In the genomic region with DNA sequence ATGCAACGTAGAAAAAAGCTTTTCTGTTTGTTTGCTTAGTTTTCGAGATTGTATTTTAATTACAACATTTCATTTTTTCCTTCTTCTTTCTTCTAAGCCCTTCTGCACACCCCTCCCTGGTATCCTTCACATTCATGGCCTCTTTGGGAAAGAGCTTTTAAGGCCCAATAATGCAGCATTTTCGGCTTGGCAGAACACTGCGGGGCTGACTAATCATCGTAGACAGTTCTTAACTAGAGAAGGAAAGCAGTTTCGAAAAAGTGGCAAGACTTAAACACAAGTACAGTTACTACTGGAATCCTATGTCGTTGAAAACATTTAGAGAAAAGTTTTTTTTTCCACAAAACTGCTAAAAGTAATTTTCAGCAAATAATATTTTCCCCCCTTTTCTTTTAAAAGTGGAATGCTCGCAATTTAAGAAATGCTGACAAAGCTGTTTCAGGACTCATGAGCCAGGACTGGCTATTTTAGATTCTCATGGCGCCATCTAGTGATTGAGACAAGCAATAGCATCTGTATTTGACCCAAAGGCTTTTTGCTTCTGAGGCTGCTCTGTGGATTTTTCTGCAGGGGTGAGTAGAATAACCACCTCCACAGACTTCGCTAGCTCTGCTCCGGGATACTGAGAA, we compare ENCODE assay signal across 8 mouse cellular contexts.
A peak's percentile ranks its signal among the peaks of the same experiment; 100 is the strongest.
DNase-seq lines count a peak whose midpoint lies in the region; ATAC-seq lines count a peak whose summit lies in the region.

No protein-coding gene starts in this region.

- no peaks in the 10 kb centered on the region for H3K4me1 ChIP-seq in forebrain, embryonic 13.5 days
- H3K4me1 ChIP-seq in intestine, embryonic 15.5 days (replicated peaks), result no peaks in the 10 kb centered on the region
- peaks cover 39% of the 10 kb centered on the region for H3K4me1 ChIP-seq in megakaryocyte, embryonic 14.5 days

- no peak overlapping the region for H3K27ac ChIP-seq in forebrain, embryonic 13.5 days
- no peak overlapping the region for H3K27ac ChIP-seq in intestine, embryonic 15.5 days

- H3K9ac ChIP-seq in forebrain, embryonic 13.5 days, result no peak overlapping the region
- H3K9ac ChIP-seq in intestine, embryonic 15.5 days, result no peak overlapping the region

- no peak overlapping the region for H3K4me2 ChIP-seq in forebrain, embryonic 13.5 days
- H3K4me2 ChIP-seq in intestine, embryonic 15.5 days (replicated peaks), result no peak overlapping the region

- ATAC-seq in forebrain, embryonic 13.5 days, result peak; percentile 88
- peak; percentile 74 for ATAC-seq in intestine, embryonic 15.5 days
- no peak for ATAC-seq in erythroblast, adult 5-6 weeks (replicated peaks; ENCODE audit: low FRiP score, poor library complexity, severe bottlenecking)

- H3K27me3 ChIP-seq in forebrain, embryonic 13.5 days, result no peaks in the 10 kb centered on the region
- no peaks in the 10 kb centered on the region for H3K27me3 ChIP-seq in intestine, embryonic 15.5 days (replicated peaks)
- H3K27me3 ChIP-seq in megakaryocyte, embryonic 14.5 days (replicated peaks), result no peaks in the 10 kb centered on the region

- DNase-seq in gastrocnemius, adult 18-20 months (ENCODE audit: low spot score), result peak; percentile 38
- DNase-seq in gastrocnemius, postnatal 4 days (ENCODE audit: low spot score in 2 of 2), result no peak
- peak; percentile 88 for DNase-seq in 3T3-L1 (ENCODE audit: low read depth, low spot score)
- DNase-seq in T-cell, adult 2 months (ENCODE audit: low spot score), result peak; percentile 31

- no peak overlapping the region for H3K4me3 ChIP-seq in forebrain, embryonic 13.5 days
- no peak overlapping the region for H3K4me3 ChIP-seq in intestine, embryonic 15.5 days (replicated peaks)
- H3K4me3 ChIP-seq in megakaryocyte, embryonic 14.5 days (replicated peaks), result peak overlapping the region; percentile 50

- no peaks in the 10 kb centered on the region for H3K9me3 ChIP-seq in forebrain, embryonic 13.5 days (replicated peaks)
- no peaks in the 10 kb centered on the region for H3K9me3 ChIP-seq in intestine, embryonic 15.5 days
- H3K9me3 ChIP-seq in megakaryocyte, embryonic 14.5 days, result no peaks in the 10 kb centered on the region

- H3K36me3 ChIP-seq in forebrain, embryonic 13.5 days (ENCODE audit: poor library complexity, severe bottlenecking), result no peaks in the 10 kb centered on the region
- no peaks in the 10 kb centered on the region for H3K36me3 ChIP-seq in intestine, embryonic 15.5 days
- no peaks in the 10 kb centered on the region for H3K36me3 ChIP-seq in megakaryocyte, embryonic 14.5 days (replicated peaks; ENCODE audit: low read length)

- 38% methylated on average over 11 of the region's 11 CpGs for WGBS in forebrain, embryonic 13.5 days
- WGBS in intestine, embryonic 15.5 days, result 38% methylated on average over 11 of the region's 11 CpGs

Comparison
In these comparisons a context has a peak if more than half of its experiments do, and no peak if none do; other contexts are left out.
1. DNase-seq: peak in gastrocnemius, adult 18-20 months (single experiment), 3T3-L1 (single experiment) and T-cell, adult 2 months (single experiment); none in gastrocnemius, postnatal 4 days (0 of 2).